ENCODE assay signal across 18 mouse cellular contexts in genomic region chr10:4275572-4275971, GRCm38 (mm10). TPM values are rescaled to one million over a fixed set of nuclear protein-coding genes. Genes with fewer than 3 reads are reported as not detected.
DNase-seq lines count a peak whose midpoint lies in the region; ATAC-seq lines count a peak whose summit lies in the region.
"Had no signal": no experiment of that assay in that cellular context is flagged by ENCODE, and none has a peak within 500 bp of the region (broad histone marks: within the 10 kb centered on the region; RNA-seq: fewer than 3 reads in every experiment).

No protein-coding gene starts in this region.

- H3K27ac ChIP-seq in neural tube, embryonic 12.5 days: no peak overlapping the region
- H3K27ac ChIP-seq in neural tube, embryonic 15.5 days (replicated peaks): no peak overlapping the region
- no peak overlapping the region for H3K27ac ChIP-seq in forebrain, embryonic 14.5 days (ENCODE audit: low read depth, low read length)
- H3K27ac ChIP-seq in intestine, embryonic 16.5 days (ENCODE audit: low read length): no peak overlapping the region
- H3K27ac ChIP-seq: embryonic facial prominence, embryonic 13.5 days; forebrain, embryonic 13.5 days; gastrocnemius, adult 2 months had no signal

- 98% methylated on average over 10 of the region's 10 CpGs for WGBS in neural tube, embryonic 12.5 days
- 95% methylated on average over 10 of the region's 10 CpGs for WGBS in neural tube, embryonic 15.5 days
- WGBS in forebrain, embryonic 14.5 days: 94% methylated on average over 10 of the region's 10 CpGs
- WGBS in intestine, embryonic 16.5 days: 89% methylated on average over 10 of the region's 10 CpGs

- H3K4me2 ChIP-seq in neural tube, embryonic 12.5 days (replicated peaks): no peak overlapping the region
- no peak overlapping the region for H3K4me2 ChIP-seq in neural tube, embryonic 15.5 days
- no peak overlapping the region for H3K4me2 ChIP-seq in forebrain, embryonic 14.5 days (ENCODE audit: low read length)
- H3K4me2 ChIP-seq in intestine, embryonic 16.5 days (ENCODE audit: low read depth, low read length): no peak overlapping the region
- H3K4me2 ChIP-seq: embryonic facial prominence, embryonic 13.5 days; forebrain, embryonic 13.5 days; heart, embryonic 12.5 days had no signal

- H3K4me1 ChIP-seq in neural tube, embryonic 12.5 days: peaks cover 4% of the 10 kb centered on the region; the same call in 1 of the 2 replicates
- H3K4me1 ChIP-seq in neural tube, embryonic 15.5 days: 0 out of 2 replicates have a peak, but pooled peaks cover 3% of the 10 kb centered on the region
- H3K4me1 ChIP-seq in forebrain, embryonic 14.5 days (ENCODE audit: control insufficient read depth, insufficient read depth, low read length): no peaks in the 10 kb centered on the region
- peaks cover 5% of the 10 kb centered on the region for H3K4me1 ChIP-seq in intestine, embryonic 16.5 days (ENCODE audit: control insufficient read depth, insufficient read depth, low read length)
- H3K4me1 ChIP-seq: forebrain, embryonic 13.5 days had no signal

- 0 out of 2 replicates have a peak, but pooled peaks cover 3% of the 10 kb centered on the region for H3K36me3 ChIP-seq in neural tube, embryonic 12.5 days
- no peaks in the 10 kb centered on the region for H3K36me3 ChIP-seq in neural tube, embryonic 15.5 days
- H3K36me3 ChIP-seq in forebrain, embryonic 14.5 days (ENCODE audit: control insufficient read depth, insufficient read depth, low read length): no peaks in the 10 kb centered on the region
- H3K36me3 ChIP-seq in intestine, embryonic 16.5 days (ENCODE audit: control insufficient read depth, insufficient read depth, low read length): no peaks in the 10 kb centered on the region
- H3K36me3 ChIP-seq: embryonic facial prominence, embryonic 13.5 days; G1E; heart, embryonic 12.5 days had no signal

- H3K9ac ChIP-seq in neural tube, embryonic 12.5 days: no peak overlapping the region
- H3K9ac ChIP-seq in neural tube, embryonic 15.5 days (replicated peaks): no peak overlapping the region
- no peak overlapping the region for H3K9ac ChIP-seq in forebrain, embryonic 14.5 days (ENCODE audit: low read length)
- no peak overlapping the region for H3K9ac ChIP-seq in intestine, embryonic 16.5 days (ENCODE audit: low read depth, low read length)
- H3K9ac ChIP-seq: embryonic facial prominence, embryonic 13.5 days; forebrain, embryonic 13.5 days; heart, embryonic 12.5 days had no signal

- H3K9me3 ChIP-seq in neural tube, embryonic 12.5 days: no peaks in the 10 kb centered on the region
- no peaks in the 10 kb centered on the region for H3K9me3 ChIP-seq in neural tube, embryonic 15.5 days (replicated peaks)
- H3K9me3 ChIP-seq in forebrain, embryonic 14.5 days (replicated peaks; ENCODE audit: control insufficient read depth, low read length): no peaks in the 10 kb centered on the region
- H3K9me3 ChIP-seq in intestine, embryonic 16.5 days (ENCODE audit: control insufficient read depth, low read length): no peaks in the 10 kb centered on the region
- H3K9me3 ChIP-seq: embryonic facial prominence, embryonic 13.5 days; forebrain, embryonic 13.5 days; G1E; heart, embryonic 12.5 days had no signal

- no peak overlapping the region for H3K4me3 ChIP-seq in neural tube, embryonic 12.5 days
- no peak overlapping the region for H3K4me3 ChIP-seq in neural tube, embryonic 15.5 days (replicated peaks)
- H3K4me3 ChIP-seq in forebrain, embryonic 14.5 days (ENCODE audit: low read depth, low read length): no peak overlapping the region
- no peak overlapping the region for H3K4me3 ChIP-seq in intestine, embryonic 16.5 days (ENCODE audit: low read length)
- H3K4me3 ChIP-seq: embryonic facial prominence, embryonic 13.5 days; forebrain, embryonic 13.5 days; gastrocnemius, adult 2 months; heart, embryonic 12.5 days had no signal

- H3K27me3 ChIP-seq in neural tube, embryonic 12.5 days (replicated peaks): no peaks in the 10 kb centered on the region
- H3K27me3 ChIP-seq in neural tube, embryonic 15.5 days (replicated peaks): no peaks in the 10 kb centered on the region
- no peaks in the 10 kb centered on the region for H3K27me3 ChIP-seq in forebrain, embryonic 14.5 days (replicated peaks; ENCODE audit: control insufficient read depth, insufficient read depth, low read length)
- H3K27me3 ChIP-seq in intestine, embryonic 16.5 days (replicated peaks; ENCODE audit: control insufficient read depth, insufficient read depth, low read length): no peaks in the 10 kb centered on the region
- H3K27me3 ChIP-seq: CH12.LX; embryonic facial prominence, embryonic 13.5 days; forebrain, embryonic 13.5 days; heart, embryonic 12.5 days had no signal

- DNase-seq in cerebellum, adult 11 months: peak; percentile 29
- peak; percentile 35 for DNase-seq in cerebellum, adult 8-10 months
- no peak for DNase-seq in kidney, postnatal 4 days
- DNase-seq in forebrain, embryonic 14.5 days (ENCODE audit: low spot score): no peak
- DNase-seq: adrenal gland, postnatal 25 days; gastrocnemius, adult 2 months; gastrocnemius, postnatal 25 days; kidney, adult 18-20 months had no signal

- ATAC-seq in neural tube, embryonic 12.5 days (ENCODE audit: low FRiP score, low read depth): 0 out of 2 replicates have a peak, but pooled peaks have one; percentile 21
- no peak for ATAC-seq in neural tube, embryonic 15.5 days (ENCODE audit: low FRiP score)
- no peak for ATAC-seq in forebrain, embryonic 14.5 days
- ATAC-seq in intestine, embryonic 16.5 days: no peak
- ATAC-seq: activated CD4-positive, CD25-positive, alpha-beta regulatory T cell, adult 4 months; forebrain, embryonic 13.5 days; hindbrain, embryonic 16.5 days had no signal

RNA-seq across cellular contexts. Expression of gene Akap12, which starts 9.4 kb away (rescaled TPM):
- 81.2 and 94.2 TPM in 2 replicates for polyA plus RNA-seq in neural tube, embryonic 12.5 days (2016; fragmentation: Nextera tagmentation; extraction: Ambion mirVana)
- polyA plus RNA-seq in neural tube, embryonic 15.5 days (2015; fragmentation: Nextera tagmentation; extraction: Ambion mirVana): 52.2 and 57.1 TPM in 2 replicates
- polyA plus RNA-seq in forebrain, embryonic 14.5 days (2014; fragmentation: Nextera tagmentation; extraction: Ambion mirVana): 17.7 and 20.6 TPM in 2 replicates
- 32.5 and 37.0 TPM in 2 replicates for polyA plus RNA-seq in intestine, embryonic 16.5 days (2015; fragmentation: Nextera tagmentation; extraction: Ambion mirVana)
- polyA plus RNA-seq: G1E had no signal

Comparison
In these comparisons a context has a peak if more than half of its experiments do, and no peak if none do; other contexts are left out.
1. DNase-seq: peak in cerebellum, adult 11 months (single experiment) and cerebellum, adult 8-10 months (single experiment); none in kidney, postnatal 4 days (0 of 2) and forebrain, embryonic 14.5 days (single experiment).